Mouse (Mus musculus) lung, adult 2 months (tissue): ENCODE measurements at regions not wholly inside any gene's neighbourhood (a gene's known extent, or its start where the extent isn't known, plus 50 kb on each side); places are given as distances from the start of the nearest gene placed in this dataset.

Experiments used
- CTCF ChIP-seq: fragments of 200-500 bp; IDR thresholded peaks from 2 replicates; pipeline ENCODE4 v1.5.1; 2011; ENCODE audit warnings: mild to moderate bottlenecking, low read length, control low read depth; ENCODE audit not compliant: insufficient read depth
- POLR2A ChIP-seq: fragments of 200-500 bp; IDR thresholded peaks from 2 replicates; pipeline ENCODE4 v1.6.1; 2011; ENCODE audit warnings: low read depth, mild to moderate bottlenecking, control low read depth, low read length, borderline replicate concordance; ENCODE audit errors: extremely low read depth

DNA sequence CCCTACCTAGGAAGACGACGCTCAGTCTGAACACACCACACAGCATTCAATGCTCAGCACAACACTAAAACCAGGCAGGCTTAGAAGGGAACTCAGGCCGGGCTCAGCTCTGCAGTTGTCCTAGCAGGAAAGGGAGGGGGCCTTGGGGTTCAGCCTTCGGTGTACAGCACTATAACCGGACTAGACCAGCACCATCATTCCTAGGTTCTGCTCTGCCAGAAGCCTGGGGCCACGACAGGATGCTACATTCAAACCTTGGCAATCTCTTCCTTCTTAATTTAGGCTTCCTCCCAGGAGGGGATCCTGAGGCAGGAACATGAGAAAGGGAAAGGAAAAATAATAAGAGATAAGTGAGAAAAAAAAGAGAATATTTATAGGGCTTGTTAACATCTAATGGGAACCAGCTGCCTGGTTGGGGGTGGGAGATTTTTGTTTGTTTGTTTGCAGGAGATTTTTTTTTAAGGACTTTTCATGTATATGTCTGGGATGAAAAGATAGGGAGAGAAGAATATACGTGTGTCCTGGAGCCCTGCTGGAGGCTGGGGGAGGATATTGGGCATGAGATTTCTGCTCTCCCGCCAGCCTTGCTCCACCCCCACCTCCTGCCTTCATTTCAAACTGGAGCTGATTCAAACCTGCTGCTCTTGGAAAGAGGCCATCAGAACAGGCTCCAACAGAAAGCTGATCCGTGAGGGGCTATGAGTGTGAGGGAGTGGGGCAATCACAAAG, 73.8 kb upstream of the Boc start:
- TF ChIP-seq POLR2A (no peak), CTCF (no peak)
